Mouse (Mus musculus) testis, adult 2 months (tissue): ENCODE results near the gene Pigv. TPM values are rescaled to one million over a fixed set of nuclear protein-coding genes. Genes with fewer than 3 reads are reported as not detected.
"Not testable (repeated sequence)": the region's sequence is repeated elsewhere in the genome, so short reads cannot be mapped to it uniquely, and the experiment has no call there.

ENCODE experiments used
- H3K27ac ChIP-seq: fragments of 200-500 bp; 2 replicates; pipeline ENCODE4 v1.5.1; 2012; ENCODE audit warnings: low read depth, low read length; ENCODE audit not compliant: control insufficient read depth, insufficient read depth
- H3K27me3 ChIP-seq: fragments of 200-500 bp; 2 replicates; pipeline ENCODE4 v1.6.1; 2012; ENCODE audit warnings: mild to moderate bottlenecking, low read length, moderate library complexity; ENCODE audit not compliant: control insufficient read depth, insufficient read depth
- H3K36me3 ChIP-seq: fragments of 200-500 bp; 2 replicates; pipeline ENCODE4 v1.6.1; 2012; ENCODE audit warnings: mild to moderate bottlenecking, low read length; ENCODE audit not compliant: control insufficient read depth, insufficient read depth
- H3K4me1 ChIP-seq: fragments of 200-500 bp; 2 replicates; pipeline ENCODE4 v1.6.1; 2012; ENCODE audit warnings: low read length; ENCODE audit not compliant: control insufficient read depth, insufficient read depth
- H3K4me3 ChIP-seq: fragments of 200-500 bp; 2 replicates; pipeline ENCODE4 v1.5.1; 2012; ENCODE audit warnings: low read depth, mild to moderate bottlenecking, low read length, moderate library complexity, mixed read lengths; ENCODE audit not compliant: control insufficient read depth
- CTCF ChIP-seq: fragments of 200-500 bp; IDR thresholded peaks from 2 replicates; pipeline ENCODE4 v1.5.1; 2012; ENCODE audit warnings: low read depth, mild to moderate bottlenecking, inconsistent platforms, low read length, moderate library complexity; ENCODE audit not compliant: control insufficient read depth, insufficient read depth, insufficient replicate concordance
- POLR2A ChIP-seq: fragments of 200-500 bp; IDR thresholded peaks from 2 replicates; pipeline ENCODE4 v1.6.1; 2012; ENCODE audit warnings: low read depth, mild to moderate bottlenecking, inconsistent platforms, low read length, moderate library complexity; ENCODE audit not compliant: control insufficient read depth
- polyA plus RNA-seq: library from polyadenylated mRNA; depleted of rRNA; stranded (reverse); fragments of >200 nt; gene quantifications from 2 replicates; pipeline ENCODE4 v1.2.3, GENCODE M21; 2012

Pigv gene
- polyA plus RNA-seq, 1 experiment = 8.7 TPM

GRCm38 (mm10) chr4:133652746-133653145, 19.7 kb downstream of the Pigv start:
- TF ChIP-seq CTCF (no peak), POLR2A (no peak)
- Histone ChIP-seq H3K4me3 (no peak overlapping the region), H3K36me3 (no peaks in the 10 kb centered on the region), H3K4me1 (no peaks in the 10 kb centered on the region), H3K27ac (no peak overlapping the region), H3K27me3 (no peaks in the 10 kb centered on the region)

- H3K4me3 ChIP-seq = no peak overlapping the region
- H3K36me3 ChIP-seq = no peaks in the 10 kb centered on the region
- TF ChIP-seq POLR2A (no peak), CTCF (no peak)
- no peak overlapping the region for H3K27ac ChIP-seq
- H3K27me3 ChIP-seq = no peaks in the 10 kb centered on the region
- no peaks in the 10 kb centered on the region for H3K4me1 ChIP-seq
Observed at GRCm38 (mm10) chr4:133651986-133652385, 20.5 kb downstream of the Pigv start.

GRCm38 (mm10) chr4:133651445-133651844, 21.0 kb downstream of the Pigv start:
- Histone ChIP-seq H3K27ac (no peak overlapping the region), H3K4me3 (no peak overlapping the region), H3K4me1 (no peaks in the 10 kb centered on the region), H3K27me3 (no peaks in the 10 kb centered on the region), H3K36me3 (no peaks in the 10 kb centered on the region)
- no peak for TF ChIP-seq CTCF
- no peak for TF ChIP-seq POLR2A

- peak within 1 kb of the TSS; percentile 56; the same call in 1 of the 2 replicates for H3K27ac ChIP-seq
- H3K4me1 ChIP-seq = peaks cover 2% of the 10 kb centered on the region
- H3K27me3 ChIP-seq = no peaks in the 10 kb centered on the region
- peak; percentile 80; the same call in 1 of the 2 replicates for TF ChIP-seq CTCF
- TF ChIP-seq POLR2A = peak; percentile 26; the same call in 1 of the 2 replicates
- peak within 1 kb of the TSS; percentile 39 for H3K4me3 ChIP-seq
- H3K36me3 ChIP-seq = no peaks in the 10 kb centered on the region
Observed at GRCm38 (mm10) chr4:133649989-133650699, 22.3 kb downstream of the Pigv start, which contains the start of gene Zdhhc18. Gene Zdhhc18, minus strand, starts transcription at chr4:133650154.

- not testable (repeated sequence) for H3K36me3 ChIP-seq, H3K4me1 ChIP-seq, H3K27me3 ChIP-seq, H3K4me3 ChIP-seq, H3K27ac ChIP-seq
Observed at GRCm38 (mm10) chr4:133649464-133649863, 23.0 kb downstream of the Pigv start.

GRCm38 (mm10) chr4:133645680-133646079, 26.8 kb downstream of the Pigv start:
- no peak for TF ChIP-seq POLR2A
- no peak for TF ChIP-seq CTCF
- peak overlapping the region; percentile 72 for H3K4me3 ChIP-seq
- H3K36me3 ChIP-seq = no peaks in the 10 kb centered on the region
- no peaks in the 10 kb centered on the region for H3K27me3 ChIP-seq
- no peak overlapping the region for H3K27ac ChIP-seq
- peaks cover 2% of the 10 kb centered on the region for H3K4me1 ChIP-seq

GRCm38 (mm10) chr4:133645195-133645594, 27.3 kb downstream of the Pigv start:
- no peaks in the 10 kb centered on the region for H3K36me3 ChIP-seq
- H3K4me1 ChIP-seq = peaks cover 2% of the 10 kb centered on the region
- H3K27ac ChIP-seq = no peak overlapping the region
- TF ChIP-seq CTCF (peak; percentile 10; the same call in 1 of the 2 replicates), POLR2A (no peak)
- no peak overlapping the region for H3K4me3 ChIP-seq
- no peaks in the 10 kb centered on the region for H3K27me3 ChIP-seq
